Mouse (Mus musculus) C2C12 (cell line): ENCODE measurements at regions not wholly inside any gene's neighbourhood (a gene's known extent, or its start where the extent isn't known, plus 50 kb on each side); places are given as distances from the start of the nearest gene placed in this dataset.

ENCODE experiments used
- H3K27me3 ChIP-seq: one replicate; pipeline ENCODE4 v1.6.1; 2011; ENCODE audit not compliant: control insufficient read depth, insufficient read depth, insufficient read length
- H3K36me3 ChIP-seq: one replicate; pipeline ENCODE4 v1.6.1; 2011; ENCODE audit not compliant: control insufficient read depth, insufficient read depth
- H3K4me3 ChIP-seq: one replicate; pipeline ENCODE4 v1.5.1; 2011; ENCODE audit warnings: mild to moderate bottlenecking, control low read depth; ENCODE audit not compliant: poor library complexity, insufficient read depth, severe bottlenecking
- H3K79me2 ChIP-seq: one replicate; pipeline ENCODE4 v1.6.1; 2011; ENCODE audit not compliant: control insufficient read depth, insufficient read depth
- H3K79me3 ChIP-seq: one replicate; pipeline ENCODE4 v1.6.1; 2011; ENCODE audit warnings: low read depth, control low read depth
- H3ac ChIP-seq: one replicate; pipeline ENCODE3; 2011; ENCODE audit warnings: low read depth; ENCODE audit not compliant: control insufficient read depth, insufficient read length
- CEBPB ChIP-seq: IDR thresholded peaks from one replicate; pipeline ENCODE4 v1.6.1; 2011; ENCODE audit warnings: low read depth, mild to moderate bottlenecking, control low read depth, moderate library complexity
- CTCF ChIP-seq: IDR thresholded peaks from one replicate; pipeline ENCODE4 v1.5.1; 2011; ENCODE audit not compliant: control insufficient read depth, insufficient read depth, insufficient read length
- FOSL1 ChIP-seq: IDR thresholded peaks from one replicate; pipeline ENCODE4 v1.8.0; 2011; ENCODE audit warnings: mild to moderate bottlenecking, low read length; ENCODE audit not compliant: poor library complexity, insufficient read depth, severe bottlenecking
- MAX ChIP-seq: IDR thresholded peaks from one replicate; pipeline ENCODE4 v1.6.1; 2011; ENCODE audit warnings: mild to moderate bottlenecking, control low read depth
- MYOD1 ChIP-seq: IDR thresholded peaks from one replicate; pipeline ENCODE4 v1.6.1; 2011; ENCODE audit warnings: low read depth; ENCODE audit not compliant: control insufficient read depth, insufficient read length
- MYOG ChIP-seq: IDR thresholded peaks from one replicate; pipeline ENCODE4 v1.6.1; 2011; ENCODE audit not compliant: control insufficient read depth, insufficient read length; ENCODE audit errors: extremely low read depth
- USF1 ChIP-seq: IDR thresholded peaks from one replicate; pipeline ENCODE4 v1.6.1; 2011; ENCODE audit warnings: low read depth, mild to moderate bottlenecking, control low read depth, moderate library complexity

DNA sequence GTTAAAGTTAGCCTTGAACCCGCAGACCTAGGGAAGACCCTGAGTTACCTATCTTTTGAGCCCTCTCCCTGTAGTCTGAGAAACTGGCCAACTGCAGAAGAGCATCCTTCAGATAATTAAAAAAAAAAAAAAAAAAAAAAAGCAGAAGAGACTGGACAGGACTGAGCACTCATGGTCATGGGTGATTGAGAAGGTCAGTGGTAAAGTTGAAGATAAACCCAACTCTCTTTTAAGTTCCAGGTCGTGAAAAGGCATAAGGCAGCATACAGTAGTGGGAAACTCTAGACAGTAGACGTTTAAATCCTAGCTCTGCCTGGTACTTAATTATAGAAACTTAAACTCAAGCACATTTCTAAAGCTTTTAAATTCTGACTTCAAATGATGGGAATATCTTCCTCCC lies 84.6 kb upstream of the Rreb1 start:
- H3K27me3 ChIP-seq, result no peaks in the 10 kb centered on the region
- H3K4me3 ChIP-seq, result no peak overlapping the region
- H3ac ChIP-seq, result no peak overlapping the region
- no peak for TF ChIP-seq MYOG
- no peak for TF ChIP-seq MAX
- no peak for TF ChIP-seq CTCF
- no peak for TF ChIP-seq CEBPB
- TF ChIP-seq FOSL1, result no peak
- no peak for TF ChIP-seq USF1
- TF ChIP-seq MYOD1, result no peak
- no peaks in the 10 kb centered on the region for H3K36me3 ChIP-seq
- no peaks in the 10 kb centered on the region for H3K79me2 ChIP-seq
- no peaks in the 10 kb centered on the region for H3K79me3 ChIP-seq

GRCm38 (mm10) chr13:37704475-37704874 lies 73.7 kb upstream of the Rreb1 start:
- Histone ChIP-seq H3K79me2 (no peaks in the 10 kb centered on the region), H3K79me3 (no peaks in the 10 kb centered on the region), H3ac (no peak overlapping the region), H3K4me3 (no peak overlapping the region), H3K27me3 (no peaks in the 10 kb centered on the region), H3K36me3 (no peaks in the 10 kb centered on the region)
- TF ChIP-seq MYOD1, result no peak
- no peak for TF ChIP-seq CTCF
- TF ChIP-seq CEBPB, result no peak
- no peak for TF ChIP-seq USF1
- no peak for TF ChIP-seq MYOG
- no peak for TF ChIP-seq FOSL1
- TF ChIP-seq MAX, result no peak

DNA sequence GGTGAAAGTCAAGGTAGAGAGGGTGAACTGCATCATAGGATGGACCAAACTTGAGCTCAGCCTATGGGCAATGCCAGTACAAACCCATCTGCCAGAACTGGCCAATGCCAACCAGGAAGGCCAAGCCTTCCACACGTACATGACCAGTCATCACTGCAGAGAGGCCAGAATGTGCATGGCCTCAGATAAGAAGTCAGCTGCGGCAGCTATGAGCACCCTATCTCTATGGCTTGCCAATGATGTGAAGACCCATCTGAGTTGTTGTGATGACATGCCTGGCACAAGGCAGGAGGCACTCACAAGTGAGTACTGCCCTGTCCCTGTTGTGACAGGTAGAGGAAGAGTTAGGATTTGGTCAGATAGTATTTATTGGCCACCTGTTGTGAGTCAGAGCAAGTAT lies 72.7 kb upstream of the Rreb1 start:
- Histone ChIP-seq H3K27me3 (no peaks in the 10 kb centered on the region), H3ac (no peak overlapping the region), H3K36me3 (no peaks in the 10 kb centered on the region), H3K79me3 (no peaks in the 10 kb centered on the region), H3K4me3 (no peak overlapping the region), H3K79me2 (no peaks in the 10 kb centered on the region)
- TF ChIP-seq CTCF (no peak), MAX (no peak), FOSL1 (no peak), CEBPB (no peak), MYOD1 (no peak)

DNA sequence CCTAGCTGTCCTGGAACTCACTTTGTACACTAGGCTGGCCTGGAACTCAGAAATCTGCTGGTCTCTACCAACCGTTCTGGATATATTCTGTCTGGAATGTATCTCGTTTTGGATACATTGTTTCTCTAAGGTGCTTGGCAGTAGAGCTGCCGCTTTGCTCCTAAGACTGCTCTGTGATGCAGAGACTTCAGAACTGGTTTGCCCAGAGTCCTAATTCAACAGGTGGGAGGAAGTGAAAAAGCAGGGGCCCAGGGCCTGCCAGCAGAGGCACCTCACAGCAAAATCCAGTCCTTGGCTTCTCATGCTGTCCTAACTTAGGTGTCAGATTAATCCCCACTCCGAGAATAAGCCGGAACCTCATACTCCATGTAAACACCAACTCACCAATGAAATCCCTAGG lies 67.3 kb upstream of the Rreb1 start:
- H3K27me3 ChIP-seq, result no peaks in the 10 kb centered on the region
- H3K79me2 ChIP-seq, result no peaks in the 10 kb centered on the region
- no peaks in the 10 kb centered on the region for H3K36me3 ChIP-seq
- no peak overlapping the region for H3K4me3 ChIP-seq
- no peak overlapping the region for H3ac ChIP-seq
- TF ChIP-seq CEBPB (no peak), MAX (no peak), USF1 (no peak), FOSL1 (no peak), CTCF (no peak), MYOG (no peak), MYOD1 (no peak)
- no peaks in the 10 kb centered on the region for H3K79me3 ChIP-seq

DNA sequence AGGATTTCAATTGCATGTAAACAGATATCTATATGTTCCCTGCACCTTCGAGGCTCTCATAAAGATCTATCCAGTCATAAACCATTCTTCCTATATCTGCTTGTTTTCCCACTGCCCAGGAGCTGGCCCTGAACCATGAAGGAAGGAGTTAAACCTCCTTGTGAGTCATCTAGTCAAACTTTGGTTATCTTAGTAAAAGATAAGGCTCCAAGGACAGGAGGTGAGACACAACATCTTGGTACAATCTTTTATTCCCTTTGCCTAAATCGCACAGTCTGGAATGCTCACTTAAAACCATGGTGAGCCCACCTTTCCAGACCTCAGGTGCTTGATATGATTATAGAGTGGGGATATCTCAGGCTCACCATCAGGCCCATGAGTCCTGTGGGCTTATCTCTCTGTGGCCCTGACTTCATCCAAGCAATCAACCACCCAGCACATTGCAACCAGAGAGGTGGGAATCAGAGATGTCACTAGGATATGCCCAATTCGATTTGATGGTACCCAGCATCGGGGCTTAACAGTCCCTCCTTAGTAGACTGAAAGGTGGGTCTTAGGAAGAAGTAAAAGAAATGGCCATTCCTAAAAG lies 65.2 kb upstream of the Rreb1 start:
- no peaks in the 10 kb centered on the region for H3K27me3 ChIP-seq
- no peaks in the 10 kb centered on the region for H3K36me3 ChIP-seq
- no peaks in the 10 kb centered on the region for H3K79me3 ChIP-seq
- TF ChIP-seq USF1 (no peak), CTCF (no peak), CEBPB (no peak), MYOD1 (no peak), FOSL1 (no peak), MYOG (no peak), MAX (no peak)
- no peak overlapping the region for H3K4me3 ChIP-seq
- H3K79me2 ChIP-seq, result no peaks in the 10 kb centered on the region
- no peak overlapping the region for H3ac ChIP-seq

DNA sequence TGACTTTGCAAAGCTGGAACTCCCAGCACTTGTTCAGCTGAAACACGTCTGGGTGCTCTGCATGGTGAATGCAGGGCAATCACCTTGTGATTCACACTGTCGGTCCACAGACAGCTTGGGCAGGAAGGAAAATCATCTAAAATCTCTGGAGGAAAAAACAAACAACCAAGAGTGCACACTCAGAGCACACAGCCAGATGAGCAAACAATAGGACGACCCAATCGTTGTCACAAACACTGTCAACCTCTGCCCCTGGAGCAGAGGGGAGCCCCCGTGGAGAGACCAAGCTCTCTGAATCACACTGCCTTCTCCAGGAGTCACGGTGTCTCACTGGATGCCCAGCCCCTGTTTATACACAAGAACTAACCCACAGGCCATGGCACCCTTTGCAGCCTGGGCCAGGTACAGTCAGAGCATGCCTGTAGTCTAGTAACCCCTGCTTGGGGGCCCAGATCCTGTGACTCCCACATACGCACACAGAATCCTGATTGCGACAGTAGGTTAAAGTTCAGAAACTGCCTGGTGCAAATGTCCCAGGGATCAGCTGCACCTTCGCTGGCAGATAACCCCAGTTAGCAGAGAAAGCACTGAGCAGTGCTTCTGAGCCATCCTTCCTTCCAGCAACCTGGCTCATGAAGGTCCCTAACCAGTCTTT lies 63.0 kb upstream of the Rreb1 start:
- no peaks in the 10 kb centered on the region for H3K36me3 ChIP-seq
- no peaks in the 10 kb centered on the region for H3K79me2 ChIP-seq
- H3K79me3 ChIP-seq, result no peaks in the 10 kb centered on the region
- no peaks in the 10 kb centered on the region for H3K27me3 ChIP-seq
- no peak overlapping the region for H3ac ChIP-seq
- TF ChIP-seq USF1 (no peak), CEBPB (no peak), MAX (no peak), MYOG (no peak), CTCF (no peak), FOSL1 (no peak), MYOD1 (no peak)
- no peak overlapping the region for H3K4me3 ChIP-seq
